Mouse (Mus musculus) embryonic facial prominence, embryonic 11.5 days (tissue): ENCODE measurements around the gene Mast4. TPM values are rescaled to one million over a fixed set of nuclear protein-coding genes. Genes with fewer than 3 reads are reported as not detected.

Experiments used
- ATAC-seq: fragments of 200-750 bp; cut with Nextera tagmentation; replicated peaks from 2 replicates; pipeline ENCODE4 v1.8.0; 2017; ENCODE audit warnings: low read depth; ENCODE audit not compliant: insufficient number of reproducible peaks, low FRiP score, low TSS enrichment
- DNase-seq: peaks from one replicate; pipeline ENCODE4 v3.0.0-alpha.2; 2015; ENCODE audit warnings: low spot score
- H3K27ac ChIP-seq: fragments of 300-500 bp; sonication (generic); replicated peaks from 2 replicates; pipeline ENCODE4 v1.5.1; 2014; ENCODE audit warnings: mild to moderate bottlenecking, low read depth, low read length, control low read depth
- H3K27me3 ChIP-seq: fragments of 300-500 bp; sonication (generic); 2 replicates; pipeline ENCODE4 v1.6.1; 2014; ENCODE audit warnings: mild to moderate bottlenecking, low read length, moderate library complexity, mixed read lengths; ENCODE audit not compliant: control insufficient read depth, insufficient read depth
- H3K36me3 ChIP-seq: fragments of 300-500 bp; sonication (generic); replicated peaks from 2 replicates; pipeline ENCODE4 v1.6.1; 2014; ENCODE audit warnings: low read depth, mild to moderate bottlenecking, low read length, moderate library complexity, mixed read lengths; ENCODE audit not compliant: control insufficient read depth, insufficient read depth
- H3K4me1 ChIP-seq: fragments of 300-500 bp; sonication (generic); 2 replicates; pipeline ENCODE4 v1.6.1; 2014; ENCODE audit warnings: low read length, mixed read lengths; ENCODE audit not compliant: control insufficient read depth, insufficient read depth
- H3K4me2 ChIP-seq: fragments of 300-500 bp; sonication (generic); 2 replicates; pipeline ENCODE4 v1.6.1; 2014; ENCODE audit warnings: low read depth, mild to moderate bottlenecking, control low read depth, low read length, moderate library complexity
- H3K4me3 ChIP-seq: fragments of 300-500 bp; sonication (generic); 2 replicates; pipeline ENCODE4 v1.5.1; 2014; ENCODE audit warnings: low read depth, low read length, control low read depth
- H3K9ac ChIP-seq: fragments of 300-500 bp; sonication (generic); replicated peaks from 2 replicates; pipeline ENCODE4 v1.6.1; 2014; ENCODE audit warnings: mild to moderate bottlenecking, control low read depth, low read length
- H3K9me3 ChIP-seq: fragments of 300-500 bp; sonication (generic); replicated peaks from 2 replicates; pipeline ENCODE4 v1.6.1; 2016; ENCODE audit warnings: mild to moderate bottlenecking, low read length, inconsistent platforms, mixed read lengths; ENCODE audit not compliant: control insufficient read depth
- WGBS: fragments of 180-500 bp; shearing (Covaris S2); extraction: QIAGEN DNeasy Blood & Tissue Kit; methylation state at CpG from one replicate; pipeline ENCODE4 v1.1.7; 2014; 5-methylcytosine and 5-hydroxymethylcytosine counted together
- polyA plus RNA-seq: library from polyadenylated mRNA; unstranded; fragments of >200 nt; fragmentation: Nextera tagmentation; extraction: Ambion mirVana; gene quantifications from 2 replicates; pipeline ENCODE4 v1.2.1, GENCODE M21; 2014

Mast4 gene
- polyA plus RNA-seq, 1 experiment from 2014 or later: 17.1 TPM

DNA sequence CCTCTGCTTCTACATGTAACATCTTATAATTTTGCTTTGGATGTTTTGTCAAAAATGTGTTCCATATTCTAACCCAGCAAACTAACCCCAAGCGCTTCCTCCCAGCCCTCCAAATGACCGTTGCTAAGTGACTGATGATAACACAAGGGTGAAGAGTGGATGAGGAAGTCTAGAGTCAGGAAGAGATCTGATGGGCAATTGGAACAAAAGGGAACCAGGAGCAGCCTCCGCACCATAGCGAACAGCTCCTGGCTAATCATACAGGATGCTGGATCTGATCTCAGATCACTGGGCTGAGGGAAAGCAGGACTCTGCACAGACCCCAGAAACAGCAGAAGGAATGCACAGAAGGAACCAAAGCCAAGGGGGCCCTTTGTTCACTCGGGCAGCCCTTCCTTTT lies 190.0 kb downstream of the Mast4 start:
- DNase-seq: no peak
- Histone ChIP-seq H3K4me2 (no peak overlapping the region), H3K27ac (no peak overlapping the region), H3K9ac (no peak overlapping the region), H3K36me3 (no peaks in the 10 kb centered on the region), H3K4me1 (no peaks in the 10 kb centered on the region), H3K9me3 (no peaks in the 10 kb centered on the region), H3K27me3 (no peaks in the 10 kb centered on the region), H3K4me3 (no peak overlapping the region)
- 65% methylated on average over 5 of the region's 5 CpGs for WGBS
- no peak for ATAC-seq

DNA sequence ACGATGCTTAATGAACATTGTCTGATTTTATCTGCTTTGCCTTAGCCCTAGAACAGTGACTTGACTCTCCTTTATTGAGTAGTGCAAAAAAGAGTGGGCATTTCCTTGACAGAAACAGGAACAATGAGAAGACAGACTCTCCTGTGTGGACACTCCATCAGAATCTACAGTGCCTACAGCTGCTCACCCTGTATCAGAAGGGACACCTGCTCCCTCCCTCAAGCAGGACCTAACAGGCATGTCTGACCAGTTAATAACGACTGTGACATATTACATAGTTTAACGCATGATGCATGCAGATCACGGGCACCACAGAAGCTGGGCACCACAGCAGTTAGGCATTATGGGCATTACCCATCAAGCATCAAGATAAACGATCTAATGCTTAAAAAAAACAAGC lies 193.0 kb downstream of the Mast4 start:
- no peak for ATAC-seq
- WGBS: 88% methylated on average over 5 of the region's 5 CpGs
- no peak for DNase-seq
- H3K4me1 ChIP-seq: no peaks in the 10 kb centered on the region
- H3K36me3 ChIP-seq: no peaks in the 10 kb centered on the region
- no peaks in the 10 kb centered on the region for H3K9me3 ChIP-seq
- H3K27ac ChIP-seq: no peak overlapping the region
- H3K4me2 ChIP-seq: no peak overlapping the region
- no peaks in the 10 kb centered on the region for H3K27me3 ChIP-seq
- no peak overlapping the region for H3K9ac ChIP-seq
- H3K4me3 ChIP-seq: no peak overlapping the region

DNA sequence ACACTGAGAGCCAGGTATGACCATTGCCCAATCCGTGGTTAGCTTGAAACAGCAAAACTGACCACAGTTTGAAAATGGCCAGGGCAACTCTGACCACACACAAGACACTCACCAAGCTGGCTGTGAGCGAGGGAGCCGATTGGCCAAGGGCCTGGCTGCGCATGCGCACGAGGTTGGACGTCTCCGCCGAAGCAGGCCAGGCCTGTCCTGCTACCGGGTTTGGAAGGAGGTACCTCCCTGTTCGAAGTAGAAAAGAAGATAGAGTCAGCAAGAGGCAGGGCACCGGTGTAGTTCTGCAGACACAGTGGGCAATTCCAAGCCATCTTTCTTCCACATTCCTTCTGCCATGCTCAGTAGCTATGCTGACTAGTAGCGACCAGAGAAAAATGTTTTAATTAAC lies 194.2 kb downstream of the Mast4 start:
- Histone ChIP-seq H3K9me3 (no peaks in the 10 kb centered on the region), H3K4me2 (no peak overlapping the region), H3K4me1 (no peaks in the 10 kb centered on the region), H3K27ac (no peak overlapping the region), H3K9ac (no peak overlapping the region), H3K36me3 (no peaks in the 10 kb centered on the region), H3K27me3 (no peaks in the 10 kb centered on the region), H3K4me3 (no peak overlapping the region)
- ATAC-seq (no peak), DNase-seq (no peak)
- WGBS: 90% methylated on average over 13 of the region's 13 CpGs

DNA sequence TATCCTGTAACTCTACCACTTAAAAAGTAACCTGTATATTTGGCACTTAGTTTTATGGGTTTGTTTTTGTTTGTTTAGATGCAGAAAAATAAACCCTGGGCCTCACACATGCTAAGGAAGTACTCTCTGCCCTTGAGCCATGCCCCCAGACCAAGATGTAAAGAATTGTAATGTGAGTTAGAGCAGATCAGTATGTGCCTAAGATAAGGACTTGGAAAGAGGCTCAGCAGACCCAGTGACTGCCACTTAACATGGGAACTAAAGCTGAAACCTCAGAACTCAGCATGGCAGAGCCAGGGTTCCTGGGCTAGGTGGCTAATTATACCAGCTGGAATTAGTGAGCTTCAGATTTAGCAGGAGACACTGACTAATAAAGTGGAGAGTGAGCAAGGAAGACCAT lies 196.0 kb downstream of the Mast4 start:
- no peak overlapping the region for H3K4me2 ChIP-seq
- no peak for DNase-seq
- H3K27ac ChIP-seq: no peak overlapping the region
- no peak overlapping the region for H3K4me3 ChIP-seq
- no peaks in the 10 kb centered on the region for H3K27me3 ChIP-seq
- H3K4me1 ChIP-seq: no peaks in the 10 kb centered on the region
- H3K9ac ChIP-seq: no peak overlapping the region
- no peak for ATAC-seq
- H3K9me3 ChIP-seq: no peaks in the 10 kb centered on the region
- H3K36me3 ChIP-seq: no peaks in the 10 kb centered on the region

DNA sequence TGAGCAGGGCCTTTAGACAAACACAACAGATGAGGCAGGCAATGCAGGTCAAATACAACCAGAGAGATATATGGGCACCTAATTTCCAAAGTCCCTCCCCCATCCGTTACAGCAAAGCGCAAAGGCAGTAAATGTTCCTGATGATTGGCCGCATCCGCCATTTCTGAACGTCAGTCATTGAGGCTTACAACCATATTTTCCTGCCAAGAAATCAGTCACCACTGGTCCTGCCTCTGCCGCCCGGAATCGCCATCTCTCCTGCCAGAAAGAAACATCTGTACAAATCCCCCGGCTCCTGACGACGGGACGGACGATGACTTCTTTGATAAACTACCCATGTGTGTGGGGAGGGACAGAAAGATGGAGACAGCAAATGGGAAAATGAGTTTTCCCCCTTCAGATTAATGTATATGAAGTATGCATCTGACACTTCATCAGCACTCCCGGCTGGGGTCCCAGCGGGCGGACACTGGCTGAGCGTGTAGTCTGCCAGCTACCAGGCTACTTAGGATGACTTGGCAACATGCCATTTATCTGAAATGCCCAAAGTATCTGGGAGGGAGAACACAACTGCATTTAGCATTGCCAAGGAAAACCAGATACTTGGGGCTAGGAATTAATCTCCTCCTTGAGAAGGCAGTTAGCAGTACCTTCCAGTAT lies 198.9 kb downstream of the Mast4 start:
- Histone ChIP-seq H3K27ac (no peak overlapping the region), H3K4me2 (no peak overlapping the region), H3K4me1 (no peaks in the 10 kb centered on the region), H3K4me3 (no peak overlapping the region), H3K27me3 (no peaks in the 10 kb centered on the region), H3K36me3 (no peaks in the 10 kb centered on the region), H3K9ac (no peak overlapping the region), H3K9me3 (no peaks in the 10 kb centered on the region)
- no peak for DNase-seq
- 92% methylated on average over 17 of the region's 17 CpGs for WGBS
- ATAC-seq: no peak

DNA sequence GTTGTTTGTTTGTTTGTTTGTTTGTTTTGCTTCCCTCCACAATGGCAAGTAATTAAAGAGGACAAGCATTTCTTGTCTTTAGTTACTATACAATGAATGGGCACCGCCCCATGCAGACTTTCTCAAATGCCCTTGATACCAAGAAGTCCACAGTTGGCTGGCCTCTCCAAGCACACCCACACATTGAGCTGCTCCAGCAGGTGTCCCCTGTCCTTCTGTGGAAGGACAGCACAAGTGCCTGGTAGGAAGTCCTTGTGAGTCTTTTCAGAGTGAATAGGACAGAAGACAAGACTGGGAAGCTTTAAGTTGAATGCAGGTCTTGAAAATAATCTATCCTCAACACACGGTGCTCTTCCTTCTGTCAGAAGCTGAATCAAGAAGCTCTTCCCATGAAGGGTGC lies 202.5 kb downstream of the Mast4 start:
- DNase-seq (no peak), ATAC-seq (no peak)
- H3K27ac ChIP-seq: no peak overlapping the region
- no peaks in the 10 kb centered on the region for H3K36me3 ChIP-seq
- H3K4me2 ChIP-seq: no peak overlapping the region
- H3K4me1 ChIP-seq: no peaks in the 10 kb centered on the region
- no peaks in the 10 kb centered on the region for H3K9me3 ChIP-seq
- H3K9ac ChIP-seq: no peak overlapping the region
- H3K4me3 ChIP-seq: no peak overlapping the region
- no peaks in the 10 kb centered on the region for H3K27me3 ChIP-seq
- WGBS: 89% methylated on average over 2 of the region's 2 CpGs

DNA sequence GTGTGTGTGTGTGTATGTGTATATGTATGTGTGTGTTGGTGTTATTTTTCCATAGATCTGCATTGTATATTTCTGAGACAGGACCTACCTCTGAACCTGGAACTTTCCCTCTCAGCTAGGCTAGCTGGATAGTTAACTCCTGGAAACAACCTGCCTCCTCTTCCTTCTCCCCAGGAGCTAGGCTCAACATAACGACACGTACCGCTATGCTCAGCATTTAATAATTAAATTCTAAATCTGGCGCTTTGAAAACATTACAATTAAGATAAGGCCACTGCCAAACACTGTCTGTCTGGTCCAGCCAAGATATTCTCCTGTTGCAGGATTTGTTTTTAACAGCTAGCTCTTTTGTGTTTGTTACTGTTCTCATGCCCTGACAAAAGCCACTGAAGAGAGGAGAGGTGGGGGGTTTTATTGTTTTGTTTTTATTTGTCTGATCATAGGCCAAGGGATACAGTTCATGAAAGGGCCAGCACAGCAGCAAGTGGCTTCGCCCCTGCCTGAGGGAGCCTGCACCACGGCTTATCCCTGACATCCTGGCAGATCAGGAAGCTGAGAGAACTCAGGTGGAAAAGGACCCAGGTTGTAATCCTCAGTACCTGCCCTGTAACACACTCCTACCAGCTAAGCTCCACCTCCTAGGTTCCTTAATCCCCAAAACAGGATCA lies 205.0 kb downstream of the Mast4 start:
- Histone ChIP-seq H3K27ac (no peak overlapping the region), H3K9me3 (no peaks in the 10 kb centered on the region), H3K4me2 (no peak overlapping the region), H3K4me1 (no peaks in the 10 kb centered on the region), H3K27me3 (no peaks in the 10 kb centered on the region), H3K9ac (no peak overlapping the region), H3K36me3 (no peaks in the 10 kb centered on the region), H3K4me3 (no peak overlapping the region)
- no peak for ATAC-seq
- DNase-seq: no peak
- 66% methylated on average over 6 of the region's 6 CpGs for WGBS

DNA sequence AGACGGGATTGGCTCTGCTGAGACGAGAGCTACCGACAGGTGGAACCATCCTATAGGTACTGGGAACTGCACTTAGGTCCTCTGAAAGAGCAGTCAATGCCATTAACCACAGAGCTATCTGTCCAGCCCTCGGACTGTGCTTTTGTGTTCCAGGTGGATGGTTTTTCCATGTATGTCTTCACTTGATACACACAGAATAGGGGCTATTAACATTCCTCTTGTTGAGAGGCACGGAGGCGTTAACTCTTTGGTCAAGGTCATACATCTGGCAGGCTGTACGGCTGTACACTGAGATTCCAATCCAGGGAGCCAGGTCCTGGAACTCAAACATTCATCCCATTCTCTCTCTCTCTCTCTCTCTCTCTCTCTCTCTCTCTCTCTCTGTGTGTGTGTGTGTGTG lies 205.6 kb downstream of the Mast4 start:
- no peak overlapping the region for H3K4me2 ChIP-seq
- no peak overlapping the region for H3K4me3 ChIP-seq
- no peak overlapping the region for H3K27ac ChIP-seq
- no peaks in the 10 kb centered on the region for H3K9me3 ChIP-seq
- ATAC-seq (no peak), DNase-seq (no peak)
- H3K27me3 ChIP-seq: no peaks in the 10 kb centered on the region
- WGBS: 72% methylated on average over 7 of the region's 7 CpGs
- no peaks in the 10 kb centered on the region for H3K4me1 ChIP-seq
- H3K36me3 ChIP-seq: no peaks in the 10 kb centered on the region
- H3K9ac ChIP-seq: no peak overlapping the region
